Mouse (Mus musculus) G1E-ER4 (cell line): ENCODE results near the gene Sorbs1. TPM values are rescaled to one million over a fixed set of nuclear protein-coding genes. Genes with fewer than 3 reads are reported as not detected.

ENCODE experiments used
- GATA1 ChIP-seq: IDR thresholded peaks from one replicate; pipeline ENCODE4 v1.8.0; 2012; ENCODE audit warnings: low read length, inconsistent platforms
- polyA plus RNA-seq: library from polyadenylated mRNA; stranded (reverse); fragments of >175 nt; gene quantifications from 2 replicates; pipeline ENCODE4 v1.2.3, GENCODE M21; 2012

Sorbs1 gene
- polyA plus RNA-seq, 1 experiment, result 12.8 TPM

DNA sequence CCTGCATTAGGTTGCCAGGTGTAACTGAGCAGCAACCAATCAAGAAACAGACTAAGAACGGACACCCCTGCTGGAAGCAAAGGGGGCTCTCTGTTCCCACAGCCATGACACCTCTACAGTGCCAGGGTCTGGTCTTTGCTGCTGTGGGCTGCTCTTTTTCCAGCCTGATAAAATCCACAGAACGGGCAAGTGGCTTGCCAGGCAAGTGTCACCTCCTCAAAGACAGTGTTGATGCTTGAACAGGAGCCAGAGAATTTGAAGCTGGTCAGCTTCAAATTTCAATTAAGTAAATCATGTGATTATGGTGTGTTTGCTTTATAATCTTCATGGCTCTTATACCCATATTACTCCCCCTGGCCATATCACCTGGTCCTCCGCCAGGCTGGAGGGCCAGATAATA, 166.7 kb downstream of the Sorbs1 start:
- no peak for TF ChIP-seq GATA1

GRCm38 (mm10) chr19:40346232-40346844, 167.2 kb downstream of the Sorbs1 start:
- TF ChIP-seq GATA1, result no peak

GRCm38 (mm10) chr19:40345684-40346083, 167.9 kb downstream of the Sorbs1 start:
- no peak for TF ChIP-seq GATA1

GRCm38 (mm10) chr19:40343018-40343417, 170.6 kb downstream of the Sorbs1 start:
- TF ChIP-seq GATA1, result no peak

GRCm38 (mm10) chr19:40341141-40341540, 172.4 kb downstream of the Sorbs1 start:
- TF ChIP-seq GATA1, result no peak

DNA sequence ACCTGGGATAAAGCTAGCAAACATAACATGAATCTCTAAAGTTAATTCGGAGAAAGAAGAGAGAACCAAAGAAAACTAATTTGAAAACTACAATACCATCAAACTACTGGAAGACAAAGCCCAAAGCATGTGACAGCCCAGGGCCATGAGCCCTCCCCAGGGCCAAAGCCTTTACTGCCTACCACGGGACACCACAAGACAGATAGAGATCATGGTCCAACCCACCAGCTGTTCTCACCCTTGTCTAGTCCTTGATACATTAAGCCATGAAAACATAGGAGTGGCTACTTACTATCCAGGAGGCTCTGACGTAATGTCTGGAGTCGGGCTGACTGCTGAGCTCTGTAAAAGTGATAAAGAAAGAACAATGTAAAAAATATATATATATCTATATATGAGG, 176.9 kb downstream of the Sorbs1 start:
- no peak for TF ChIP-seq GATA1

DNA sequence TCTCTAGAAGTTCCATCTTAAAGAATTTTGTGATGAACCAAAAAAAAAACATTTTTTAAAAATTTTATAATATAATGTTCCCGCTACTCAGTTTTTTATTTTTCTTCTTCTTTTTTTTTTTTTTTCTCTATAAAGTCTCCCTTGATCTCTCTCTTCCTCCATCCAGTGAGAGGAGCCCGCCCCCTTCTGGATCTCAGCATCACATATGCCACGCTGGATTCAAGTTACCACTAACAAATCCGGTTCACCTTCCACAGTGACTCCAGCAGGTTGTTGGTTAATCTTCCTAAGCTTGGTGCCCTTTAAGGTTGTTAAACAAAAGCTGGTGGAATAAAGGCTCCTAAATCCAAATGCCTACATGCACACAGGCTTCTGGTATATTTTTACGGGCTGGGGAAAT, 179.7 kb downstream of the Sorbs1 start:
- TF ChIP-seq GATA1, result no peak

DNA sequence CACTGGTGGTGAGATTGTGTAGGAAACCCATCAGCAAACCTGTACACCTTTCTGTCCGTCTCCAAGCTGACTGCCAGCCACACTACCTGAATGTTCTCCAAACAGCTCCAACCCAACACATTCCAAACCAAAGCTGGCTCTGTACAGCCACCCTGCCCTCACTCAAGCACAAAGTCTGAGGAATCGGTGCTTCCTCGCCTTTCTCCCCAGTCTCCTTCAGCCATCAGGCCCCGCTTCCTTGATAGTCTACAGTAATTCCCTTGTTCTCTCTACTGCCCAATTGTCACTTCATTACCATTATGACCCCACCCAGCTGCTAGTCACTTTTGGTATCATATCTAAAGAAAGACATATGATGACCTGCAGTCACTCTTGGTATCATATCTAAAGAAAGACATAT, 180.5 kb downstream of the Sorbs1 start:
- TF ChIP-seq GATA1, result no peak

- no peak for TF ChIP-seq GATA1
These were observed 181.3 kb downstream of the Sorbs1 start for GRCm38 (mm10) chr19:40332303-40332702.

DNA sequence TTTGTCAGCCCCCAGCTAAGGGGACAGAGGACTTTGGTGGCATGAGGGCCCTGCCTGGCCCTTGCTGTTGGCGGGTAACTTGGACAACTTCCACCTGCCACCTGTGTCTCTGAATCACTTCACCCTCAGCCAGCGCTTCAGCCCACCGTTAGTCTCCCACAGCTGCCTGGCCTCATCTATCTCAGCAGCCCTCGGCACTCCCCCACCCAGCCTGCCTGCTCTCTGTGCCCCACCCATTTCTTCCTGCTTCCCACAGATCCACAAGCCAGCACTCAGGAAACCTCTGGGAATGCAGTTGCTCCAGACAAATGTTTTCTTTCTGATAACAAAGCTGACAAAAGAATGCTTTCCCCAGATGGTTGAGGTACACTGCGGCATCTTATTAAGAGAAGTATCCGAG, 181.7 kb downstream of the Sorbs1 start:
- TF ChIP-seq GATA1, result no peak

DNA sequence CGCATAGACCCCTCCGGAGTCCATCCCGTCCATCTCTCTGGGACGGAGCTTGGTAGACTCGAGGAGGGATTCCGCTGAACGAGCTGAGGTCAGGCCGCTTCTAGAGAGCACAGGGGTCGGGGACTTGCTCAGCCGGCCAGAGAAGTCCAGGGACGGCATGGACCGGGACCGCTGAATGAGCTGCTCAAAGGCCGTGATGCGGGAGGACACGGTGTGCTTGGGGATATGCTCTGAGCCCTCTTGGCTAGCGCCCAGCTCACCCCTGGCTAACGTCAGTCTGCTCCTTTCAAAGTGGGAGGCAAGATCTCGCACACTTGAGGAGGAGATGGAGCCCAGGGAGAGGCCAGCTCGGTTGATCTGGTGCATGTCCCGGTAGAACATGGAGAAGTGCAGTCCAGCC, 187.5 kb downstream of the Sorbs1 start:
- TF ChIP-seq GATA1, result no peak

- TF ChIP-seq GATA1, result no peak
These were observed 188.2 kb downstream of the Sorbs1 start for GRCm38 (mm10) chr19:40325381-40325780.

GRCm38 (mm10) chr19:40322226-40322625, 191.4 kb downstream of the Sorbs1 start:
- TF ChIP-seq GATA1, result no peak

DNA sequence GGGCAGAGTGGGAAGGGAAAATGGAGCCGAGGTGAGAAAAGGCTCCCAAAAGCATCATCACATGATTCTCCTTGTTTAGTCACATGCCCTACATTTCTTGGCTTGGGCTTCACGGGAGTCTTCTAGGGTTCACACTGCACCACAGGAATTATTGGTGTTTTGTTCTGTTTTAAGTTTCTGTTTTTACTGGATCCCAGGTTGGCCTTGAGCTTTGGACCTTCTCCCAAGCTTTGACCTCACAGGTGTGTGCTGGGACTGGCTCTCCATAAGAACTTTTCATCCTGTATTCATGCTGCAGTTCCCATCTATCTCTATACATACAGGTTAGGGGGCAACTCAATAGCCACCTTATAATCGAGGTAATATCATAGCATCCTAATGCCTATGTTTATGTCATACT, 194.4 kb downstream of the Sorbs1 start:
- no peak for TF ChIP-seq GATA1

- TF ChIP-seq GATA1, result no peak
These were observed 195.1 kb downstream of the Sorbs1 start for GRCm38 (mm10) chr19:40318511-40318910.

- no peak for TF ChIP-seq GATA1
These were observed 196.6 kb downstream of the Sorbs1 start for GRCm38 (mm10) chr19:40317001-40317400.

DNA sequence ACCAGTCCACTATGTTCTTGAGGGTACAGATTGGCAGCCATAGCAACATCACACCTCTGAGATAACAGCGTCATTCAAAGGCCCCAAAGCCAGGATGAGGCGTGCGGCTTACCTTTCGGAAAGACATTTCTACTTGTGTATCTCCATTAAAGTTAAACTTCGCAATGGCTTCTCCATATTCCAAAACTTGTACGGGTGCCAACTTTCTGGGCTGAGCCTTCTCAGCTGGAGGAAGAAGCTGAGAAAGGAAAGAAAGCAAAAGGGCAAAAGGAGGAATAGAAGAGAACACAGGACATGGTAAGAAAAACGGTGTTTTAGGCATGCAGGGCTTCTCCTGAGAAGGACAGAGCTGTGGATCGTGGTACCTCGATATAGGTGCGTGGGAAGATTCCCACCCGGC, 199.3 kb downstream of the Sorbs1 start:
- TF ChIP-seq GATA1, result no peak

- no peak for TF ChIP-seq GATA1
These were observed 201.9 kb downstream of the Sorbs1 start for GRCm38 (mm10) chr19:40311631-40312030.
